Comparison of ENCODE assay signal across 8 mouse cellular contexts in genomic region chr11:60219609-60220008, GRCm38 (mm10). TPM values are rescaled to one million over a fixed set of nuclear protein-coding genes. Genes with fewer than 3 reads are reported as not detected.
A peak's percentile ranks its signal among the peaks of the same experiment; 100 is the strongest.
DNase-seq lines count a peak whose midpoint lies in the region; ATAC-seq lines count a peak whose summit lies in the region.

No protein-coding gene starts in this region.

- intact Hi-C loops in heart, postnatal 36 days (cut with DNase I), result no loop called here

- peaks cover 63% of the 10 kb centered on the region for H3K79me2 ChIP-seq in macrophage (ENCODE audit: inconsistent target)

- peaks cover 12 to 32% of the 10 kb centered on the region in 2 experiments for H3K4me1 ChIP-seq in heart, embryonic 14.5 days (ENCODE audit: control insufficient read depth in 2 of 2, insufficient read depth in 2 of 2, low read length in 2 of 2)
- peaks cover 18% of the 10 kb centered on the region; the same call in 1 of the 2 replicates for H3K4me1 ChIP-seq in hindbrain, embryonic 14.5 days (replicated peaks; ENCODE audit: control insufficient read depth, insufficient read depth, low read length)

- no peaks in the 10 kb centered on the region for H3K9me3 ChIP-seq in heart, embryonic 14.5 days (ENCODE audit: control insufficient read depth, low read length)
- no peaks in the 10 kb centered on the region for H3K9me3 ChIP-seq in hindbrain, embryonic 14.5 days (ENCODE audit: control insufficient read depth, low read length)

- ATAC-seq in heart, embryonic 14.5 days (ENCODE audit: insufficient number of reproducible peaks, insufficient read depth, low FRiP score, low read depth), result no peak
- ATAC-seq in hindbrain, embryonic 14.5 days (ENCODE audit: low FRiP score), result no peak

- peak overlapping the region; percentile 92 for H3K4me2 ChIP-seq in heart, embryonic 14.5 days (ENCODE audit: low read length)
- peak overlapping the region; percentile 56 for H3K4me2 ChIP-seq in hindbrain, embryonic 14.5 days (replicated peaks)

- H3K27ac ChIP-seq in heart, embryonic 14.5 days (replicated peaks in 1 of 2; ENCODE audit: control insufficient read depth in 1 of 2, insufficient read depth in 1 of 2, low read depth in 2 of 2, low read length in 2 of 2), result peak overlapping the region; percentile 78 to 90
- no peak overlapping the region for H3K27ac ChIP-seq in hindbrain, embryonic 14.5 days
- peak overlapping the region; percentile 94 for H3K27ac ChIP-seq in macrophage

- no peak for DNase-seq in heart, postnatal 36 days
- DNase-seq in adipocyte (ENCODE audit: low spot score), result peak; percentile 66
- DNase-seq in hindbrain, embryonic 14.5 days (ENCODE audit: low spot score), result no peak
- no peak for DNase-seq in ovary, adult 18-20 months (ENCODE audit: low spot score)
- DNase-seq in ovary, postnatal 10 days (ENCODE audit: low spot score), result no peak
- no peak for DNase-seq in ovary, postnatal 14 days (ENCODE audit: low spot score)

- no peaks in the 10 kb centered on the region for H3K27me3 ChIP-seq in heart, embryonic 14.5 days (ENCODE audit: control insufficient read depth, insufficient read depth, low read length)
- H3K27me3 ChIP-seq in hindbrain, embryonic 14.5 days (ENCODE audit: control insufficient read depth, insufficient read depth, low read length), result no peaks in the 10 kb centered on the region

- peaks cover 9% of the 10 kb centered on the region; the same call in 1 of the 2 replicates for H3K36me3 ChIP-seq in heart, embryonic 14.5 days (ENCODE audit: control insufficient read depth, insufficient read depth, low read length)
- no peaks in the 10 kb centered on the region for H3K36me3 ChIP-seq in hindbrain, embryonic 14.5 days (replicated peaks; ENCODE audit: control insufficient read depth, insufficient read depth)
- H3K36me3 ChIP-seq in macrophage (ENCODE audit: inconsistent target), result 0 out of 2 replicates have a peak, but pooled peaks cover 4% of the 10 kb centered on the region

- H3K9ac ChIP-seq in heart, embryonic 14.5 days (ENCODE audit: low read length), result peak overlapping the region; percentile 84
- H3K9ac ChIP-seq in hindbrain, embryonic 14.5 days, result peak overlapping the region; percentile 56

- WGBS in heart, embryonic 14.5 days, result 23% methylated on average over 8 of the region's 8 CpGs
- 48% methylated on average over 8 of the region's 8 CpGs for WGBS in hindbrain, embryonic 14.5 days
- WGBS in macrophage (ENCODE audit: missing documents), result 19% methylated on average over 8 of the region's 8 CpGs

- H3K4me3 ChIP-seq in heart, embryonic 14.5 days (ENCODE audit: control insufficient read depth in 1 of 2, insufficient read depth in 1 of 2, low read depth in 1 of 2, low read length in 2 of 2), result peak overlapping the region; percentile 62 to 81
- H3K4me3 ChIP-seq in hindbrain, embryonic 14.5 days (replicated peaks; ENCODE audit: low read length), result peak overlapping the region; percentile 43
- H3K4me3 ChIP-seq in macrophage (ENCODE audit: inconsistent target), result peak overlapping the region; percentile 86

RNA-seq across cellular contexts. Expression of gene Srebf1, which starts 2.8 kb away (rescaled TPM):
- 37.9 and 45.3 TPM in 2 replicates for polyA plus RNA-seq in heart, embryonic 14.5 days (2014; fragmentation: Nextera tagmentation; extraction: Ambion mirVana)
- 10 to 100 TPM; 28.9 to 39.5 TPM for total RNA-seq in heart, postnatal 36 days (2021)
- 37.3 and 40.3 TPM in 2 replicates for polyA plus RNA-seq in hindbrain, embryonic 14.5 days (2014; fragmentation: Nextera tagmentation; extraction: Ambion mirVana)
- total RNA-seq in macrophage (2018; cell fraction: chromatin; rRNA removed), result 100 to 1,000 TPM in 21 of 26 experiments, 10 to 100 TPM in 5; 69.1 to 243 (median 131) TPM
- 10 to 100 TPM; 21.8 to 70.5 (median 39.4) TPM for total RNA-seq in macrophage (2018; cell fraction: cytosol; rRNA removed)
- 100 to 1,000 TPM in 4 of 26 experiments, 10 to 100 TPM in 22; 55.7 to 126 (median 79.4) TPM for total RNA-seq in macrophage (2018; cell fraction: nucleus; rRNA removed)
- 15.2 to 30.9 TPM (median 30.6 TPM) in 3 replicates for polyA plus RNA-seq in macrophage (2018)
